Mouse (Mus musculus) embryonic stem cell, embryonic (primary cell): ENCODE measurements around the gene Unkl.

ENCODE experiments used
- CTCF ChIA-PET, 4 experiments: fragments of 300-600 bp in 2 of 4; fragments of 350-600 bp in 2 of 4; sonication (Branson Sonifier 250); formaldehyde crosslinking; loops; one replicate each; lab custom pipeline; 2022; ENCODE audit warnings: inconsistent platforms in 2 of 4; lab: Charles Lee
- POLR2A ChIA-PET, 4 experiments: fragments of 300-600 bp in 2 of 4; fragments of 350-600 bp in 2 of 4; sonication (Branson Sonifier 250); formaldehyde crosslinking; loops; one replicate each; lab custom pipeline; 2022; ENCODE audit warnings: antibody characterized with exemption in 4 of 4, inconsistent platforms in 1 of 4; lab: Charles Lee

Unkl gene

DNA sequence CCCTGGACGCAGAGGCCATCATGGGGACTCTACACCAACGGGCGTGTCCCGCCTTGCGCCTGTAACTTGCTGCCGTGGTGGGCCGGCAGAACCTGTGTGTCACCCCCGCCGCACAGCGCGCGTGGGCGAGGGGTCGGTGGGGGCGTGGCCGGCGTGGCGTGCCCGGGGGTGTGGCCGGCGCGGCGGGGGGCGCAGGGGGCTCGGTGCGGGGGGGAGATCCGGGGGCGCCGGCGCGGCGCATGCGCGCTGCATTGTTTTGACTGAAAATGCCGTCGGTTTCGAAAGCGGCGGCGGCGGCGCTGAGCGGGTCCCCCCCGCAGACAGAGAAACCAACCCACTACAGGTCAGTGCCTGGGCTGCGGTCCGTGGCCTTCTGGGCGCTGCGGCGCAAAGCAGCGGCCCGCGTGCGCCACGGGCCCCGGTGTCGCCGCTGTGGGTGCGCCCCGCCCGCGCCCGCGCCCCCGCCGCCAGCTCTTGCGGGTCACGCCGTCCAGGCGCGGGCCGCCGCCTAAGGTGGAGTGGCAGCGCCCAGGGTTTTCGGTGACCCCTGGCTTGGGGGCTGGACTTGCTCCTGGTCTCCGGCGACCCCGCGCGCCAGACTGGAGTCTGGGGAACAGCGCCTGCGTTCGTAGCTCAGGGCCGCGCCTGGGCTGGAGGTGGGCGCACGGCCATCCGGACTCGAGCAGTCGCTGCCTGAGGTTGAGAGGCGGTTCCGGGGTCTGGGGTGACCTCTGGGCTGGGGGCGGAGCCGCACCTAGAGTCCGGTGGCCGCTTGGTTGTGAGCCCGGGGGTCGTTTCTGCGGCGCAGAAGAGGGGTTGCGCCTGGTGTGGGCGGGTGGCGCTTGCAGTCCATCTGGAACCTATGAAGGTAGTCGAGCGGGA is at the start of gene Unkl:
Unkl (plus strand) TSS at position 248 of the 882 bp plus-strand sequence.
- ChIA-PET CTCF (interaction anchor here in 1 of 4 experiments (0.6 kb wide), 1 partner anchor 1479 kb away, joined by 3 read pairs; no protein-coding TSS in a partner anchor), POLR2A (interaction anchor here in 2 of 4 experiments (0.5 to 1.7 kb wide), 7 partner anchors 12 to 171 kb away, joined by 3 to 7 read pairs (median 3); no protein-coding TSS in a partner anchor)

- CTCF ChIA-PET: interaction anchor here in 1 of 4 experiments (0.6 to 1.1 kb wide), 2 partner anchors 22 to 366 kb away, joined by 3 read pairs; no protein-coding TSS in a partner anchor
- POLR2A ChIA-PET: interaction anchor here in 2 of 4 experiments (1.1 to 2.6 kb wide), 4 partner anchors 11 to 134 kb away, joined by 3 to 7 read pairs (median 4); no protein-coding TSS in a partner anchor
These were observed 49.4 kb upstream of the Unkl start for GRCm38 (mm10) chr17:25138803-25139202.

DNA sequence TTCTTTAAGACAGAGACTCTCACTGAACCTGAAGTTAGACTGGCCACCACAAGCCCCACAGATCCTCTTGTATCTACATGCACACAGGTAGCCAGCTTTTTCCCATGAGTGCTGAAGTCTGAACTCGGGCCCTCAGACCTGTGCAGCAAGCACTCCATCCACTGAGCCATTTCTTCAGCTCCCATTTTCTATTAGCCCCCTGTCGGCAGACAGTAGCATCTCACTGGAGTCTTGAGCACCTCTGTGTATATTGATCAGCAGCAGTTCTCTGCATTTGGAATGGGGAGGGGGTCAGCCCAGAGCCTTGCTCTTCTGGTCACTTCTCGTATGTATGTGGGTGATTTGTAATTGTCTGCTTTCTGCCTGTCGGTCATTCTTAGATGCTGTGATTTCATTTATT is 48.2 kb upstream of the Unkl start:
- ChIA-PET POLR2A (interaction anchor here in 2 of 4 experiments (0.6 to 2.6 kb wide), 11 partner anchors 10 to 717 kb away, joined by 3 to 7 read pairs (median 3); partner anchors contain the start of gene BC003965 (in 1 of the 2)), CTCF (interaction anchor here (0.6 to 1.5 kb wide), 16 partner anchors 10 to 1369 kb away, joined by 3 to 12 read pairs (median 4); partner anchors contain the start of gene Tmem204 (in 1 of the 4))

GRCm38 (mm10) chr17:25162161-25162560 is 26.0 kb upstream of the Unkl start, which contains the start of gene Ccdc154:
Gene Ccdc154 (plus strand): TSS chr17:25162461.
- ChIA-PET CTCF (no interaction called here), POLR2A (interaction anchor here in 1 of 4 experiments (0.9 to 1.8 kb wide), 7 partner anchors 9 to 81 kb away, joined by 3 to 5 read pairs (median 4); partner anchors contain the start of gene BC003965)

DNA sequence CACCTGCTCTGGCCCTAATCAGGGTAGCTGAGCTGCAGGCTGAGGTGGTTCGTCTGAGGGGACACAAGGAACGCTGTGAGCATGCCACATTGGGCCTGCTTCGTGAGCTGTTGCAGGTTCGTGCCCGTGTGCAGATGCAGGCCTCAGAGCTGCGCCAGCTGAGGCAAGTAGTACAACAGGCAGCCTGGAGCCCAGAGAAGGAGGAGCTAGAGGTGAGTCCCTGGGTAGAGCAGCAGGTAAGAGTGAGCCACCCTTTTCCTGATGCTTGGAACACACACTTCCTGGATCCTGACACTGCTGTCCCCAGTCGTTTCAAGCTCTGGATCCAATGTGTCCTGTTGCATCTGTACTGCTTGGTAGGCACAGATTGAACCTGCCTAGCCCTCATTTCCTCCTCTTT is 24.8 kb upstream of the Unkl start:
- ChIA-PET CTCF (interaction anchor here in 1 of 4 experiments (1.0 to 1.4 kb wide), 2 partner anchors 39 to 46 kb away, joined by 3 to 4 read pairs; no protein-coding TSS in a partner anchor), POLR2A (interaction anchor here (0.6 to 1.8 kb wide), 15 partner anchors 8 to 405 kb away, joined by 3 to 6 read pairs (median 4); partner anchors contain the start of genes BC003965 (in 3 of the 4), Gm38655 (in 1 of the 4) and Mapk8ip3 (in 1 of the 4))

GRCm38 (mm10) chr17:25164770-25165169 is 23.4 kb upstream of the Unkl start:
- CTCF ChIA-PET: interaction anchor here in 2 of 4 experiments (0.5 to 1.4 kb wide), 2 partner anchors 48 to 1104 kb away, joined by 3 to 4 read pairs; no protein-coding TSS in a partner anchor
- POLR2A ChIA-PET: interaction anchor here in 2 of 4 experiments (1.7 to 5.4 kb wide), 3 partner anchors 19 to 228 kb away, joined by 4 to 35 read pairs (median 20); partner anchors contain the start of genes BC003965 (in 2 of the 2) and Mapk8ip3 (in 1 of the 2)

DNA sequence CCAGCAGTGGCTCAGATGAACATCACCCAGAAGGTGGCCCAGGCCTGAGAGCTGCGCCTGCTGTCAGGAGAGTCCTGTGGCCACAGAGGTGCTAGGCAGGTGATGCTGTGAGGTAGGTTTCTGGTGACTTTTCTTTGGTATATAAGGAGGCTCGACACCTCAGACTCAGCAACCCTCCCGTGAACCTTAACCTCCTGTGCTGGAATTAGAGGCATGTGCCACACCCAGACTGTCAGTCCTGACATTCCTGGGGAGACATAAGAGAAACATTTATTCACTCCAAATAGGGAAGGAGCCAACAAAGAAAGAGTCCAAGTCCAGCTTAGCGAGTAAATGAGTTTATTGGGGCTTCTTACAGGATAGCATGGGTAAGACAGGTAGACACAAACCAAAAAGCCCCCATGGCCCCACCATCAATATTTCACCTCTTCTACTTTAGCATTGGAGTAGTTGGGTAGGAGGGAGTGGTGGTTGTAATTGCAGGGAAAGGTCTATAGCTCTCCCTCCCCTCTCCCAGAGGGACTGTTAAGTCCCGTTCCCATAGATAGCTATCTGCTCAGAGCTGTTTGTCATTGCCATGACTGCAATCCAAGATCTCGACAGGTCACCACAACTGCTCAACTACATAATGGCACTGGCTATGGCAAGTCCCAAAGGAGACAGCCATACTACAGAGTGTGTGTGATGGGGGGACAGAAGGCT is 22.1 kb upstream of the Unkl start:
- ChIA-PET CTCF (interaction anchor here in 2 of 4 experiments (0.7 to 0.9 kb wide), 2 partner anchors 13 to 26 kb away, joined by 3 to 4 read pairs; no protein-coding TSS in a partner anchor), POLR2A (interaction anchor here in 2 of 4 experiments (1.0 to 5.4 kb wide), 5 partner anchors 11 to 20 kb away, joined by 3 to 35 read pairs (median 7); partner anchors contain the start of gene BC003965 (in 2 of the 2))

GRCm38 (mm10) chr17:25169706-25170105 is 18.5 kb upstream of the Unkl start:
- ChIA-PET POLR2A (interaction anchor here in 3 of 4 experiments (0.6 to 5.4 kb wide), 5 partner anchors 14 to 345 kb away, joined by 3 to 35 read pairs (median 4); partner anchors contain the start of genes BC003965 (in 1 of the 3) and Ube2i (in 1 of the 3)), CTCF (interaction anchor here in 1 of 4 experiments (0.7 kb wide), 1 partner anchor 87 kb away, joined by 3 read pairs; no protein-coding TSS in a partner anchor)

DNA sequence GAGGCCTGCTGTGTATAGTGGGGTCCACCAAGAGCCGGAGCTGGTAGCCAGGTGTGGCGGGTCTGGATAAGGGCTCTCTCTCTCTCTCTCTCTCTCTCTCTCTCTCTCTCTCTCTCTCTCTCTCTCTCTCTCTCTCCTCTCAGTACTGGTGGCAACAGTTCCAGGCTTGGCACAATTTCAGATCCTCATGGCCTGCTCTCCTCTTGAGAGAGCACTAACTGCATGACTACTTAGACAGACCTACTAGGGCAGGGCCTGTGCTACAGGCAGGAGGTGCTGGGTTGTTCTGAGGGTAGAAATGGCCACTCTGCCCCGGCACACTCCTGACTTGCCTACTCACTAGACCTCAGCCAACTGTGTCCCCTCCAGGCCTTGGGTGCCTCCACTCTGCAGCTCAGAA is 15.6 kb upstream of the Unkl start:
- ChIA-PET POLR2A (interaction anchor here (0.6 to 2.5 kb wide), 11 partner anchors 10 to 1080 kb away, joined by 3 to 20 read pairs (median 4); partner anchors contain the start of genes BC003965 (in 3 of the 4) and Ccdc154 (in 1 of the 4)), CTCF (interaction anchor here in 1 of 4 experiments (0.7 kb wide), 1 partner anchor 659 kb away, joined by 3 read pairs; no protein-coding TSS in a partner anchor)

GRCm38 (mm10) chr17:25175411-25175810 is 12.8 kb upstream of the Unkl start, which contains the start of gene Gm38655:
Gene Gm38655 (minus strand): TSS chr17:25175471.
- ChIA-PET CTCF (interaction anchor here in 1 of 4 experiments (0.7 kb wide), 1 partner anchor 330 kb away, joined by 3 read pairs; no protein-coding TSS in a partner anchor), POLR2A (interaction anchor here in 3 of 4 experiments (0.5 to 2.3 kb wide), 11 partner anchors 8 to 99 kb away, joined by 3 to 6 read pairs (median 4); partner anchors contain the start of genes BC003965 (in 3 of the 3) and Ccdc154 (in 1 of the 3))

GRCm38 (mm10) chr17:25183232-25183631 is 5.0 kb upstream of the Unkl start:
- ChIA-PET POLR2A (interaction anchor here (0.6 to 4.3 kb wide), 33 partner anchors 7 to 588 kb away, joined by 3 to 35 read pairs (median 5); partner anchors contain the start of genes Gm38655 (in 2 of the 4), Ube2i (in 2 of the 4), Gnptg (in 1 of the 4) and Telo2 (in 1 of the 4)), CTCF (interaction anchor here in 2 of 4 experiments (0.6 kb wide), 2 partner anchors 113 to 1398 kb away, joined by 3 to 6 read pairs; no protein-coding TSS in a partner anchor)

GRCm38 (mm10) chr17:25184129-25184691 is 4.0 kb upstream of the Unkl start, which contains the start of gene BC003965:
Gene BC003965 (plus strand): TSS chr17:25184554.
- ChIA-PET CTCF (interaction anchor here in 1 of 4 experiments (1.3 kb wide), 1 partner anchor 89 kb away, joined by 3 read pairs; no protein-coding TSS in a partner anchor), POLR2A (interaction anchor here (0.6 to 4.3 kb wide), 74 partner anchors 8 to 656 kb away, joined by 3 to 35 read pairs (median 4); partner anchors contain the start of genes Ube2i (in 4 of the 4), Gm38655 (in 3 of the 4), Gnptg (in 3 of the 4) and Tsr3 (in 3 of the 4))

- ChIA-PET POLR2A (interaction anchor here (0.6 to 4.3 kb wide), 55 partner anchors 9 to 657 kb away, joined by 3 to 35 read pairs (median 5); partner anchors contain the start of genes Ube2i (in 4 of the 4), Gnptg (in 3 of the 4), Tsr3 (in 3 of the 4) and Ccdc154 (in 1 of the 4)), CTCF (interaction anchor here in 1 of 4 experiments (1.3 kb wide), 1 partner anchor 89 kb away, joined by 3 read pairs; no protein-coding TSS in a partner anchor)
These were observed 3.2 kb upstream of the Unkl start for GRCm38 (mm10) chr17:25184961-25185360.

- ChIA-PET CTCF (interaction anchor here in 1 of 4 experiments (0.6 kb wide), 1 partner anchor 1480 kb away, joined by 3 read pairs; no protein-coding TSS in a partner anchor), POLR2A (interaction anchor here in 2 of 4 experiments (0.8 to 1.9 kb wide), 7 partner anchors 12 to 86 kb away, joined by 3 to 7 read pairs (median 4); partner anchors contain the start of gene Ube2i (in 1 of the 2))
These were observed 430 bp upstream of the Unkl start for GRCm38 (mm10) chr17:25187784-25188149.

DNA sequence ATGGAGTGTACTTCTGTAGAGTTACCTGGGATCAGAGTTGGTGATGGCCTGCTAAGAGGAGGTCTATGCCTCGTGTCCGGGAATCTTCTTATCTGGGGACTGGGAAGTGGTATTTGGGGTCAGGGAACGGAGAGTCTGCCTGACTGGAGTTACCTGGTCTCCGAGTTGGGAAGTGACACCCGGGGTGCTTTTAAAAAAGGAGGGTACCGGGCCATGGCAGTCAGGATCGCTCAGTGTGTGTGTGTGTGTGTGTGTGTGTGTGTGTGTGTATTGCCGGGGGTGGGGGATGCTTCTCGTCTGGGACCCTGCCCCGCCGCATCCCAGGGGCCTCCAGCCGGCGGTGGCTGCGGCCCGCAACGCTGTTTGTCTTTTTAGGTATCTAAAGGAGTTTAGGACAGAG is 894 bp downstream of the Unkl start:
- ChIA-PET CTCF (no interaction called here), POLR2A (interaction anchor here in 2 of 4 experiments (1.2 to 1.7 kb wide), 4 partner anchors 11 to 85 kb away, joined by 3 to 7 read pairs (median 5); no protein-coding TSS in a partner anchor)
